Mouse (Mus musculus) thymus, adult 2 months (tissue): ENCODE measurements around the gene Glis2.

ENCODE experiments used
- CTCF ChIP-seq: fragments of 200-500 bp; IDR thresholded peaks from 2 replicates; pipeline ENCODE4 v1.5.1; 2012; ENCODE audit warnings: mild to moderate bottlenecking, control low read depth, low read length, moderate library complexity, borderline replicate concordance; ENCODE audit not compliant: control insufficient read depth, poor library complexity, insufficient read depth; ENCODE audit errors: extremely low read depth
- POLR2A ChIP-seq: fragments of 200-500 bp; IDR thresholded peaks from 2 replicates; pipeline ENCODE4 v1.6.1; 2012; ENCODE audit warnings: mild to moderate bottlenecking, low read length, control low read depth, moderate library complexity; ENCODE audit not compliant: control insufficient read depth, poor library complexity, insufficient read depth; ENCODE audit errors: extremely low read depth

- TF ChIP-seq CTCF (no peak), POLR2A (no peak)
These were observed 71.2 kb downstream of the Glis2 start for GRCm38 (mm10) chr16:4665726-4666125.
